Mouse (Mus musculus) lung, adult 2 months (tissue): Measurements from ENCODE around the gene Wars2. TPM values are rescaled to one million over a fixed set of nuclear protein-coding genes. Genes with fewer than 3 reads are reported as not detected.

Experiments
- DNase-seq: peaks from one replicate; pipeline ENCODE4 v3.0.0; 2022
- H3K4me1 ChIP-seq: fragments of 200-500 bp; 2 replicates; pipeline ENCODE4 v1.6.1; 2011; ENCODE audit warnings: low read length; ENCODE audit not compliant: control insufficient read depth, insufficient read depth
- H3K4me3 ChIP-seq: fragments of 200-500 bp; replicated peaks from 2 replicates; pipeline ENCODE3; 2011; ENCODE audit warnings: low read depth, mild to moderate bottlenecking, control low read depth, low read length; ENCODE audit errors: extremely low read depth
- CTCF ChIP-seq: fragments of 200-500 bp; IDR thresholded peaks from 2 replicates; pipeline ENCODE4 v1.5.1; 2011; ENCODE audit warnings: mild to moderate bottlenecking, low read length, control low read depth; ENCODE audit not compliant: insufficient read depth
- POLR2A ChIP-seq: fragments of 200-500 bp; IDR thresholded peaks from 2 replicates; pipeline ENCODE4 v1.6.1; 2011; ENCODE audit warnings: low read depth, mild to moderate bottlenecking, control low read depth, low read length, borderline replicate concordance; ENCODE audit errors: extremely low read depth
- WGBS: fragments of 180-500 bp; shearing (Covaris S2); methylation state at CpG from one replicate; pipeline ENCODE4 v1.1.7; 2018; 5-methylcytosine and 5-hydroxymethylcytosine counted together
- polyA plus RNA-seq: library from polyadenylated mRNA; depleted of rRNA; stranded (reverse); fragments of >200 nt; gene quantifications from 2 replicates; pipeline ENCODE4 v1.2.3, GENCODE M21; 2012

Wars2 gene
- polyA plus RNA-seq, 1 experiment: 3.7 TPM

- DNase-seq: no peak
- 56% methylated on average over 17 of the region's 17 CpGs for WGBS
- Histone ChIP-seq H3K4me3 (no peak overlapping the region), H3K4me1 (no peaks in the 10 kb centered on the region)
- TF ChIP-seq CTCF (no peak), POLR2A (no peak)
These were observed 42.6 kb downstream of the Wars2 start for GRCm38 (mm10) chr3:99183355-99184016.

DNA sequence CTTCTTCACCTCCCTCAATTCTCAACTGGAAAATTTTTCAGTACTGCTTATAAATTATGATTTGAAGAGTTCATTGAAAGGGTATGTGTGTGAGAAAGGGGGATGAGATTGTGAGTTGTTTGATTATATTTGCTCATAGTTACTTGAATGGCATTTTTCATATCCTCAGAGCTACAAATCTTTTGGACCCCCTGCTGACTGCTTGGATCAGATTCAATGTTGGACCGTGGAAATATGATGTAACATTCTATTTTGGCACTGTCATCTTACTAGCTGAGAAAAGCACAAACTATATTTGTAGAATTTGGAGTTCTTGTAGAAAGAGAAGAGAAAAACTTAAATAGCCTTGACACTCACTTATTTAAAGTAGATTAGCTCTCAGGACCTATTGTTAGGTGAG is 43.5 kb downstream of the Wars2 start:
- 34% methylated on average over 1 of the region's 1 CpGs for WGBS
- no peaks in the 10 kb centered on the region for H3K4me1 ChIP-seq

GRCm38 (mm10) chr3:99188097-99188496 is 47.2 kb downstream of the Wars2 start:
- DNase-seq: no peak
- H3K4me3 ChIP-seq: no peak overlapping the region
- TF ChIP-seq CTCF: no peak
- no peak for TF ChIP-seq POLR2A
- 46% methylated on average over 1 of the region's 1 CpGs for WGBS
- H3K4me1 ChIP-seq: no peaks in the 10 kb centered on the region

More for the DNA sequence above, 43.5 kb downstream of the Wars2 start:
- DNase-seq: no peak
- TF ChIP-seq CTCF (no peak), POLR2A (no peak)
- H3K4me3 ChIP-seq: no peak overlapping the region

DNA sequence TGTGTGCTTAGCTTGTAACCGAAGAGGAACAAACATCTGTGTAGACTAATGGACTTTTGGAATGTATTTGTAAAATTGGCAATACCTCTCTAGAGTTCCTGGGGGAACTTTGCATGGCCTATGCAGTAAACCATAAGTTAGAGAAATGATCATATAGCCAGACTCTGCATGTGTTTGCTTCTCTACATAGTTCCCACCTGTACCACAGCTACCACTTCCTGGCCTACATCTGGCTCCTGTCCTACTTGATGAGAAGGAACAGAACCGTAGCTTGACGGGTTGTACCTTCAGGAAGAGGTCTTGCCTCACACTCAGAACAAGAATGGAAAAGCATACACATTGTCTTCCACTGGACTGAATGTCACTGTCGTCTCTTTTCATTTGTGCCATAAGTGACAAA is 52.7 kb downstream of the Wars2 start:
- TF ChIP-seq CTCF (no peak), POLR2A (no peak)
- WGBS: 57% methylated on average over 4 of the region's 4 CpGs
- peaks cover 3% of the 10 kb centered on the region for H3K4me1 ChIP-seq
- no peak for DNase-seq
- no peak overlapping the region for H3K4me3 ChIP-seq

- Histone ChIP-seq H3K4me3 (no peak overlapping the region), H3K4me1 (no peaks in the 10 kb centered on the region)
- TF ChIP-seq CTCF (no peak), POLR2A (no peak)
- no peak for DNase-seq
These were observed 62.5 kb downstream of the Wars2 start for GRCm38 (mm10) chr3:99203331-99203730.

DNA sequence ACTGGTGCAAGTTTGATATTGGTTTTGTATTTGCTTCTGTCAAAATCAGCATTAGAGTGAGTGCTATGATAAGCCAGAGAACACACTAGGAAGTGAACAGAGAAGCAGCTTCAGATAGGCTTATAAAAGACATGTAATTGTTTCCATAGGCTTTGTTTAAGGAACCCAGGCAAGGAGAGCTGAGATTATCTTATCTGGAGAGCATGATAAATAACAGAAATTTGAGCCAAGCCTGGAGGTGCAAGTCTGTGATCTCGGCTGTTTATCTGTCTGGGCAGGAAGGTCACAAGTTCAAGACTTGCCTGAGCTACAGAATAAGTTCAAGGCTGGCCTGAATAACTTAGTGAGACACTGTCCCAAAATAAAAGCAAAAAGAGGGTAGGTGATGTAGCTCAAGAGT is 67.5 kb downstream of the Wars2 start:
- H3K4me1 ChIP-seq: no peaks in the 10 kb centered on the region
- DNase-seq: no peak
- TF ChIP-seq CTCF (no peak), POLR2A (no peak)
- H3K4me3 ChIP-seq: no peak overlapping the region
- 37% methylated on average over 1 of the region's 1 CpGs for WGBS

DNA sequence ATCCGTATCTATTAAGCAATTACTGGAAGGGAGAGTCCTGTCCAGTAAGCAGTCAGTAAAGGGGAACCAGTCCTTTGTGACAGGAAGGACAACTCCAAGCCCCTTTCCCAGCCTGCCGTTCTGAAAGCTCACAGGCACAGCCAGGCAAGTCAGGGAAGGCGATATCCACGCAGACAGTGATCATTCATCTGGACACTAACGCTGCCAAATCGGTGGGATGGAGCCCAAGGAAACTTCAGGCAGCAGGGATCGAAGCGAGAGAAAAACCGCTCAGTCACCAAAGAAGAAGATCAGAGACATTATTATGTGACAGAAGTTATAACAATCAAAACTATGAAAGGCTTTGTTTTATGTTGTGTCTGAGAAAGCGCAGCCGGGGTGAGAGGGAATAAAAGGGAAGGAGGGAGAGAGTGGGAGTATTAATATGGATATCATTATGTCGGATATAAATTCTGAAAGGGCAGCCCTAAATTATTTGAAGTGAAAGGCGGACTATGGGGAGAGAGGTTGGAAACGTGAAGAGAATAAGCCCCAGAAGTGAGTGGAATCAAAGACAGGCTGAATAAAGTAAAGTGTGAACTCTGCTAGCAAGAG is 70.3 kb downstream of the Wars2 start:
- 62% methylated on average over 14 of the region's 14 CpGs for WGBS
- no peaks in the 10 kb centered on the region for H3K4me1 ChIP-seq
- no peak overlapping the region for H3K4me3 ChIP-seq
- DNase-seq: no peak
- no peak for TF ChIP-seq CTCF
- no peak for TF ChIP-seq POLR2A

- H3K4me1 ChIP-seq: no peaks in the 10 kb centered on the region
- no peak overlapping the region for H3K4me3 ChIP-seq
- 78% methylated on average over 2 of the region's 2 CpGs for WGBS
- TF ChIP-seq CTCF (no peak), POLR2A (no peak)
- DNase-seq: no peak
These were observed 86.9 kb downstream of the Wars2 start for GRCm38 (mm10) chr3:99227807-99228206.

DNA sequence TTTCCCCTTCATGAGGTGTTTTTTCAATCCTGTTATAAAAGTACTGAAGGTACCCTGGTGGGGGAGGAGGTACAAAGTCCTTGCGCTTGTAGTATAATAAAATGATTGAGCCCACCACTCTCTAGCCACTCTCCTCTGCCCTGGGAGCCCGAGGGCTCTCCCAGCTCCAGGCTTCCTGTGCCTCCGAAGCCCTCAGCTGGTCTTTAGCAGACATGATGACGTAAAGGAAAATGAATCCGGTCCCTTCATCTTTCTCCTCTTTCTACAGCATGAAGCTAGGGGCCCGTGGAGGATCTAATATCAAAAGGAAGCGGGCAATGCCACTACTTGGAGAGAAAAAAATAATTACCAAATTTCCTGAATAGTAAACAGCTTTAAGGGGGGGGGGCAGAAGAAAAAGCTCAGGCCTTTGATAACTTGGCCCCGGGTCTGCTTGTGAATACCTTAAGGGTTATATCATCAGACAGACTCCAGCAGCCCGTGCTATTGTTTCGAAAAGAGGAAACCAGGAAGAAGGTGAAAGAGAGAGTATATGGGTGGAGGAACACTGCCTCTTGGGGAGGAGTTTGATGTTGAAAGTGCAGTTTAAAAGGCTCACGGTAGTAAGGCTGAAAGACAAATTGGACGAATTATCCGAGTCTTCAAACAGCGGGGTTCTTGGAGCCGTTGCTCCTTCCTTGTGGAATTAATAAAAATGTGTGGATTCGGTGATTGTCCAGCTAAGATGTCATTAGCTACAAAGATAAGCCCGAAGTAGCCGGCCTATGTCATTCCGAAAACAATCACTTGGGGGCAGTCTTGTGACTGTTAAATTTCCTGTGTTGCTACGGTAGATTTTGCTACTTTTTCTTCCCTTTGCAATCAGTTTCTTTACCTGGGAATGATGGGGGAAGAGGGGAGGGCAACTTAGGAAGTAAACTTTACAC is 92.8 kb downstream of the Wars2 start:
- H3K4me3 ChIP-seq: no peak overlapping the region

More for the DNA sequence above, 92.8 kb downstream of the Wars2 start:
- DNase-seq: peak; percentile 55
- WGBS: 8% methylated on average over 20 of the region's 20 CpGs
- TF ChIP-seq POLR2A (no peak), CTCF (no peak)
- H3K4me1 ChIP-seq: no peaks in the 10 kb centered on the region
